Mouse (Mus musculus) kidney, adult 2 months (tissue): Measurements from ENCODE around the gene Bysl.

ENCODE experiments used
- CTCF ChIP-seq: fragments of 200-500 bp; conservative IDR thresholded peaks from 2 replicates; pipeline ENCODE4 v1.5.1; 2011; ENCODE audit warnings: low read depth, mild to moderate bottlenecking, control low read depth, low read length, moderate library complexity, mixed read lengths; ENCODE audit not compliant: insufficient read depth, insufficient read length
- POLR2A ChIP-seq: fragments of 200-500 bp; IDR thresholded peaks from one replicate; pipeline ENCODE4 v1.6.1; 2011; ENCODE audit warnings: low read depth, low read length, control low read depth

- TF ChIP-seq CTCF (no peak), POLR2A (no peak)
Observed at GRCm38 (mm10) chr17:47574028-47574427, 37.3 kb downstream of the Bysl start.
